Mouse (Mus musculus) monocyte, adult 5-6 weeks (primary cell): Measurements from ENCODE around the gene Ulk2. TPM values are rescaled to one million over a fixed set of nuclear protein-coding genes. Genes with fewer than 3 reads are reported as not detected.
"Not testable (repeated sequence)": the region's sequence is repeated elsewhere in the genome, so short reads cannot be mapped to it uniquely, and the experiment has no call there.

Source experiments
- ATAC-seq: fragments of 153-309, 156-312 bp; replicated peaks from 2 replicates; pipeline ENCODE4 v1.8.0; 2017; ENCODE audit warnings: mild to moderate bottlenecking; ENCODE audit not compliant: low TSS enrichment, insufficient number of reproducible peaks, severe bottlenecking, poor library complexity, low FRiP score
- total RNA-seq: library from RNA; stranded (forward); fragments of 200-1000, 200-491, 200-594 nt; gene quantifications from 3 replicates; pipeline ENCODE4 v1.2.3, GENCODE M21; 2017

The Ulk2 gene
- total RNA-seq: 17.3 to 41.0 TPM (median 19.7 TPM) in 3 replicates

DNA sequence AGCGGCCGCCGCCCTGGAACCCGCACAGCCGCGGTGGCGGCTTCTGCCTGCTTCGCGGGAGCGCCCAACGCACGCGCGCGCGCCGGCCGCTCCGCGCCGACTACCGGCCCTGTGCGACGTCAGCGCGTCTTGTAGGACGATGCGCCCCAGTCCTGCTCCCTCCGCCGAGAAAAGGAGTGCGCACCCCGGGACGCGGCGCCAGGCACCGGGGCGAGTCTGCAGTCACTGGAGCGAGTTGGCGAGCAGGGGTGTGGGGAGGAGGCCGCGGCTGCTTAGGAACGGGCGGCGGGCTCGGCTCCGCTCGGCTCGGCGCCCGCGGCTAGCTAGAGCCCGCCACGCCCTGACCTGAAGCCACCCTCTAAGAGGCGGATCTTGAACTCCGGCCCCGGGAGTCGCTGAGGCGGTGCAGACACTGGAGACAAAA, at the start of gene Ulk2:
TSS of gene Ulk2 (minus strand) at position 86 of the 424 bp plus-strand sequence.
- ATAC-seq: peak; percentile 65

DNA sequence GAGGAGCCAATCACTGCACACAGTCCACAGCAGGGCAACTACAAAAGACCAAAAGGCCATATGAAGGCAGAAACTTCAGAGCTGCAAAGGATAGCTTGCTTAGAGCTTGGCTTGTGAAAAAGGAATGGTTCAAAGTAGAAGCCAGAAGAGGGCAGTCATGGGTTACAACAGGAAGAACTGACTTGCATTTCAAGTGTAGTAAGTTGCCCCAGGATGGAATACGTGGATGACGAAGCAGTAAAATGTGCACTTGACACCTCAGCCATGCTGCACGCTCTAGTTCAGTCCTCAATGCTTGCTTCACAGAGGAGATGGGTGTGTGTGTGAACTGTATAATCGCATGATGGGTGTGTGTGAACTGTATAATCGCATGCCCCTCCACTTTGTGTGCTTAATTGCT, 27.3 kb upstream of the Ulk2 start:
- no peak for ATAC-seq

DNA sequence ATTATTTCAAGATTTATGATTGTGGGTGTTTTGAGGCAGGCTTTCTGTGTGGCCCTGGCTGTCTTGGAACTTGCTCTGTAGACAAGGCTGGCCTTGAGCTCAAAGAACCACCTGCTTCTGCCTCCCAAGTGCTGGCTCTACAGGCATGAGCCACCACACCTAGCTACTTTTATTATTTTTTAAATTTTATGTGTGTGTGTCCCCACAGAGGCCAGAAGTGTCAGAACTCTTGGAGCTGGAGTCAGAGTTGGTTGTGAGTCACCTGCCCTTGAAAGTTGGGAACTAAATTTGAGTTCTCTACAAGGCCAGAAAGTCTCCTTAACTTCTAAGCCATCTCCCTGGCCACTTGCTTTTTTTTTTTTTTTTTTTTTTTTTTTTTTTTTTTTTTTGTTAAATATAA, 25.0 kb upstream of the Ulk2 start:
- no peak for ATAC-seq

DNA sequence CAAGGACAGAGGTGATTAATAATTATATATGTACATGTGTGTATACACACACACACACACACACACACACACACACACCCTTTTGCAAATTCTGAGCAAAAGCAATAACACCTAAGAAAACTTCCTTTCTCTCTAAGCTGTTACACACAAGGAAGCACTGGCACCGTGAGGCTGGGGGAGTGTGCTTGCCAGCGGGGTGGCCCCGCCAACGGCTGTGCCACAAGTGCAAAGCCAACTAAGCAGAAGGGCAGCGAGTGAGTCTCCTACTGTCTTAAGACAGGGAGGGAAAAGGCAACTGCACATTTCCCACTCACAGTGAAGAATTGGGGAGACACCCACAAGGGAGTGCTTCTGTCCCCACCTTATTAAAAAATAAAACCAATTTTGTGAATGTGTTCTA, 17.0 kb upstream of the Ulk2 start:
- ATAC-seq: no peak

DNA sequence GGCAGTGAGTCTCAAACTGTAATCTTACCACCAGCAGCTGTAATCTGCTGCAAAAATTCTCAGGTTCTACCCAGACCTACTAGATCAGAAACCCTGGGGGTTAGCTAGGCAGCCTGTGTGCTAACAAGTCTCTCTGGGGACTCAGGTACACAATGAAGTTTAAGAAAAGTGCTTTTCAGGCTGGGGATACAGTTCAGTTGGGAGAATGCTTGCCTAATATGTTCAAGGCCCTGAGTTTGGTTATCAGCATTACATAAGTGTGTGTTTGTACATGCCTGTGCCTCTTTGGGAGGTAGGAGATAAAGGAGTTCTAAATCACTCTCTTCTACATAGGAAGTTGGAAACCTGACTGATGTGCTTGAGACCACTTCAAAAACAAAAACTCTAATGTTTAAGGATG, 12.0 kb upstream of the Ulk2 start:
- no peak for ATAC-seq

DNA sequence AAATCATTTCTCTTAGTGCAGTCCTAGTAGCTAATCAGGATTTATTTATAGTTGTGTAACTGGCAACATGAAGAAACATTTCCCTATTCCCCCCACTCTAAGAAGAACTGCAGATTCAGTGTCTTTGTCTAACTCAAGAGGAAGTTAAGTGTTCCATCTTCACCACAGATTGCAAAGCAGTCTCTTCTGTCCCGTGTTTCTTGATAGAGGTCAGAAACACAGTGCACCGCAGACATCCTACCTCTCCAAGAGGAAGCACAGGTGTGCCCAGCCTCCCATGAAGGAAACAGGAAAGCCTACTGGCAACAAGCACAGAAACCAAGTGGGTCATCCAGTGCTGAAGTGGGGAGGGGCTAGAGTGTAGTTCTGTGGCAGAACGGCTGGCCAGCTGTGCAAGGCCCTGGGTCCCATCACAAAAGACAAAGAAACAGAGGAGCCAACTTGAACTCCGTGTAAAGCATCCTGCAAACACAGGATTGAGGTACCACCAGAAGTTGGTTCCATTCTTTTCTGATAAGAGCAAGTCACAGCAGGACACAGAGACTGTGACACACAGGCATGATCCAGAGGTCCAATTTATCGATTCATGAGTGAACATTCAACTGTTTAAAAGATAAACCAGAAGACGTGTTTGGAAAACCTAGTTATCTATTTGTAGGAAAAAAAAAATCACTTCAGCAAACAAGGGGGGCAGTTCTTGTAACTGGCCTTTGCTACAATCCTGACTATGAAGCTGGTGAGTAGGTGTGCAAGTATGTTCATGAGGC, 7.1 kb upstream of the Ulk2 start:
- no peak; the same call in 1 of the 2 replicates for ATAC-seq

DNA sequence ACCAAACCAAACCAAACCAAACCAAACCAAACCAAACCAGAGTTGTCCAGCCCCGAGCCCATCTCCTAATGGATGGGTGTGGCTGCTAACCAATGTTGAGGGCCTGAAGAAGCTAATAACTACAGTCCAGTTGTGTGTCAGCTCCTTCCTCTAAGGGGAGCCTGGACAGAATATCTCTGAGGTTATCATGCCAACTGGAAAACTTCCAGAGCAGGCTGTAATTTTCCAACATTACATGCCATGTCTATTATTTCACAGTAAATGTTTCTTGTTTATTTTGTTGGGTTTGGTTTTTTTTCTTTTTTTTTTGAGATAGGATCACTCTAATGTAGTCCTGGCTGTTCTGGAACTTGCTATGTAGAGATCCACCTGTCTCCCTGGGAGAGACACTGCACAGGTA, 4.4 kb upstream of the Ulk2 start:
- no peak for ATAC-seq

DNA sequence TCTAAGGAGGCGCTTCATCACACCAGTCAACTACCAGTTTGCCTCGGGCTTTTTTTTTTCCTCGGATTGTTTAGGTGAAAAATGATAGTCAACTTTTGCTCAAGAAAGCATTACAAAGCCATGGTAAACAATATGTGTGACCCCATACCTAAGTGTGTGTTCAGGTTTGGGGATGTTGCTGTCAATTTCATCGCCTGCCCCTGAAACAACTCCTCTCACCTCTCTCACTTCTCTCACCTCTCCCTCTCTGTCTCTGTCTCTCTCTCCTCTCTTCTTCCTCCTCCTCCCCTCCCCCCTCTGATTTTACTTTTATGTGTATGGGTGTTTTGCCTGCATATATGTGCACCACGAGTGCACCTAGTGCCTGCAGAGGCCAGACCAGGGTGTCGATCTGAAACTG, 666 bp upstream of the Ulk2 start:
- no peak for ATAC-seq

DNA sequence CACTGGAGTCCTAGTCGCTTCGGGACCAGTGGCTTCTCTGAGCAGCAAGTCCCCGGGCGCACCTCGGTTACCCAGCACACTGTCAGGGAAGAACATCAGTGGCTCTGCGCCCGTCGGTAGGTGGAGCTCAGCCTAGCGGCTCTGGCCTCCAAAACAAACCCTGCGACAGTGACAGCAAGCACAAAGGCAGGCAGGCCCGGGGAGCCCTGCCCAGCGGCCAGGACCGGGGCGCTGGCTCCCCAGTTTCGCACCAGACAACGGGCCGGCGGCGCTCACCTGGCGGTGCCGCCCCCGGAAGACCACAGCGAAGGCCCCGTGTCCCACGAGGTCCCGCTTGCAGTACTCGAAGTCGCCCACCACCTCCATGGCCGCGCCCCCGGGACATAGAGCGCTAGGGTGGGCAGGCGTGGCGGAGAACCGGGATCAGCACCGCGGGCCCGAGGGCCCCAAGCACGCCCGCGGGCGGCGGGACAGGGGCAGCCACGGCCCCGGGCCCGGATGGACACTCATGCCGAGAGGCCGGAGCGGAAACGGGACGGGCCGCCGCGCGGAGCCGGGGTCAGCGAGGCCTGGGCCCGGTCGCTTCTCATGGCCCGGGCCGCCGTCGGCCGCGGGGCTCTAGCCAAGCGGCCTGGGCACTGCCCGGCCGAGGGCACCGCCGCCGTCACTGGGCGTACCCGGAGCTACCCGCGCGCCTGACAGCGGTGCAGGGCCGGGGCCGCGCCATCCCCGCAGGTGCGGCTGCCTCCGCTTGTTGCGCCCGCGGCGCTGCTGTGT, 474 bp downstream of the Ulk2 start:
- ATAC-seq: peak; percentile 90

DNA sequence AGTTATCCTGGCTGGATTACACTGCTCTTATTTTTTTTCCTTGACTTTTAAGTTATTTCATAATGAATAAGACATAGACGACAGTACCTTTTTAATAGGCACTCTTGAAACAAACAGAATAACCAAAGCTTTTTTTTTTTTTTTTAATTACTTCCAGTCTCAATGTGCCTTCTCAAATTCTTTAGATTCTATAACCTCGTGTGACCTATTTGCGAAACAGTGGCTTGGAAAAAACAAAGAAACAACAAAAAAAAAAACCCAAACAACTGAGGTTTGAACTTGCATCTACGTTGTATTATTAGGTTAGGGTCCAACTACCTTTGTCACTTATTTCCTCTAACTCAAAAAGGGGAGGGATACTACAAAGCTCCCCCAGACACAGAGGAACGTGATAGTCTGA, 1.2 kb downstream of the Ulk2 start:
- ATAC-seq: no peak

DNA sequence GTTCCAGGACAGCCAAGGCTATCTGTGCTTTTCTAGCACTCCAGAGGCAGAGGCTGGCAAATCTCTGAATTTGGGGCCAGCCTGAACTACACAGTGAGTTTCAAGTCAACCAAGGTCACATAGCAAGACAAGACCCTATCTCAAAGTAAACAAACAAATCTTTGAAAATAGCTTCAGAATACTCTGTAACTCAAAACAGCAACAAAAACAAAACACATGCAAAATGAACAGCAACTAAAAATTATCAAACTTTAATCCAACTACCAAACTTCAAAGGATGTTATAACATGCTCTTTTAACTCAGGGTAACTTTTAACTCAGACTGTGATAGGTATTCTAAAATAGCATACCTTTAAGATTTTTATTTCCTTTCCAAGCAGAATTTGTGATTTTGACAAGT, 2.0 kb downstream of the Ulk2 start:
- ATAC-seq: no peak

DNA sequence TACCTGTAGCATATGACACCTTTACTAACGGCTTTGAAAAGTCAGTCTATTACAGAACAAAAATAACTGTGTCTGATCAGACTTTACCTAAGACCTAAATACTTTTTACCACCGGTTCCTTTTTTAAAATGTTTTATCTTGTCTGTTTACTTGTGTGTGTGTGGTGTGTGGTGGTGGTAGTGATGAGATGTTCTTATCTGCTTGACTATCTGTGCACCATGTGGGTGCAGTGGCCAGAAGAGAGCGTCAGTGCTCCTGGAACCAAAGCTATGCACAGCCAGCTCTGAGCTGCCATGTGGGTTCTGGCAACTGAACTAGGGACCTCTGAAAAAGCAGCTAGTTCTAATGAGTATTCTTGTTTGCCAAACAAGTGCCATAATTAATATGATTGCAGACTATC, 3.7 kb downstream of the Ulk2 start:
- no peak for ATAC-seq

DNA sequence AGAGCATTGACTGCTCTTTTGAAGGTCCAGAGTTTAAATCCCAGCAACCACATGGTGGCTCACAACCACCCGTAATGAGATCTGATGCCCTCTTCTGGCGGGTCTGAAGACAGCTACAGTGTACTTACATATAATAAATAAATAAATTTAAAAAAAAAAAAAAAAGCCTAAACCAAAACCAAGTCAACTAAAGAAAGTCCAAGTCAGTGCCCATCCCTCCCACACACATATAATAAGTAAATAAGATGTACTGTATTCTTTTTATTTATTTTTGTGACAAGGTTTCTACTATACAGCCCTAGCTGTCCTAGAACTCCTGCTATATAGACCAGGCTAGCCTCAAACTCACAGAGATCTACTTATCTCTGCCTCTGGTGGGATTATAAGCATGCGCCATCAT, 14.2 kb downstream of the Ulk2 start:
- ATAC-seq: not testable (repeated sequence)

DNA sequence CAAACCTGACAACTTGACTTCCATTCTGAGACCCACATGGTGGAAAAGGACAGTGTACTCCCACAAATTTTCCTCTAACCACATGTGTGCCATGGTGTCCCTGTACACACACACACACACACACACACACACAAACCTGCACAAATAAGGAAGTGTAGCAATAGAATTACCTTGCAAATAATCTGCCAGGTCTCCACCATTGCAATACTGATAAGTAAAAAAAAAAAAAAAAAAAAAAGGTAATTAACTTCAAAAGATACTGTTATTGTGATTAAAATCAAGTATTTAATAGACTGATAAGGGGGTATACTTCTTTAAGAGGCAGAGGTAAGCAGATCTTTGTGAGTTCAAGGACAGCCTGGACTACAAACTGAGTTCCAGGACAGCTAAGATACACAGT, 14.9 kb downstream of the Ulk2 start:
- ATAC-seq: no peak

DNA sequence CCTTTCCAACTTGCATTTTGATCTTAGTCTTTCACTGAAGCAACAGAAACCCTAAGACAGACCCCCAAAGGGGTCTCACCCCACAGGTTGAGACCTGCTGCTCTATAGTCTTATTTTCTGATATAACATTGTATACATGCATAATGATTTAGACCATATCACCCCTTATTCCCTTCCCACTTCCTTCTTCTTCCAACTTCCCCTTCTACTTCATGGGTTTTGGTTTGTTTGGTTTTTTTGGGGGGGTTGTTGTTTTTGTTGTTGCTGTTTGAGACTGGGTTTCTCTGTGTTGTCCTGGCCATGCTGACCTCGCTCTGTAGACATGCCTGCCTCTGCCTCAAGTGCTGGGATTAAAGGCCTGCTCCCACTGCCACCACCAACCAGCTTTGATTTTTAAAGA, 15.7 kb downstream of the Ulk2 start:
- no peak for ATAC-seq

DNA sequence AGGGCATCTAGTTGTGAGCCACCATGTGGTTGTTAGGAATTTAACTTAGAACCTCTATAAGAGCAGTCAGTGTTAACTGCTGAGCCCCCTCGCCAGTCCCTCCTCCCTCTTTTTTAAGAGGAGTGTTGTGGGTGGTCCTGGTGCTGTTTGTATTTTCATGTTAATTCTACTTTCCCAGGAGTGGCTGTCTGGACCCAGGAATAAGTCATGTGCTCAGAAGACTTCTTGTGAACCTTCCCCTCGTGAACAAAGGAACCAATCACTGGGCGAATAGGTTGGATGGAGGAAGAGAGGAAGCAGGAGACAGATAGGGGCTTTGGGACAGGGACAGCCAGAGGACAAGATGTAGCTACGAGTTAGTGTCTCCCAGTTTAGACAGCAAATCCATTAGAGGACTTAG, 45.1 kb downstream of the Ulk2 start:
- no peak for ATAC-seq

DNA sequence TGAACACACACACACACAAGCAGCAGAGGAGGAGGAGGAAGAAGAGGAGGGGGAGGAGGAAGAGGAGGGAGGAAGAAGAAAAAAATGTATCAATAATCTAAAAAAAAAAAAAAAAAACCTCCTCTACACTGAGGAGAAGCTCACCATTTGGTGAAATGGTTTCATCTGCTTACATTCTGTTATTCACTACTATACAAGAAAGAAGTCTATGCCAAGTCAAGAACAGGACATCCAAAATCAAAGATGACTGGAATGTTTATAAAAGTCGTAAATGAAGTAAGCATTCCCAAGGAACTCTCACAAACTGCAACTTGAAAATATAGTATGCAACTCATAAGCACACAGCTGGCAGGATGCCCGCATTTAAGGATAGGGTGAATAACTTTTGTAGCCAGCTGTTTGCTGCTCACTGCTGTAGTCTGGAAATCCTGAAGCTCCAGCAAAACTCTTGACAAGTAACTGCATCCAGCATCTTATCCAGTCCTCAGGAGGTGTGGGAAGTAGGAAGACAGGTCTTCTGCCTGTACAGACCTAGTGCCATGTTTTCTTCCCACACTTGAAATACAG, 46.2 kb downstream of the Ulk2 start:
- ATAC-seq: no peak

DNA sequence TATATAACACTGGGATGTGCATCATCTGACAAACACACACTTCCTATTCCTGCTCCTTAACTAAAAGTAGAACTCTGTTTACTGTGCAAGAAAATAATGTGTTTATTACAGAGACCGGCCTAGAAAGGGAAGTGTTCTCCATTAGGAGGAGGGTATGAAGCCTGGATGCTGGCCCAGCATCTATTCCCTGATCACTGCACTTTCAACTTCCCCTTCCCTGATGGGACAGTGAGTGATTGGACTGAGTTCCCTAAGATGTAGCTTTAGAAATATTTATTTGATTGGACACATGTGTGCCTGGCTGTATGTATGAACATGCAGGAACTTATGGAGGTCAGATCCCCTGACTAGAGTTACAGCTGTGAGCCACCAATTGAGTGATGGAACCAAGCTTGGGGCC, 61.4 kb downstream of the Ulk2 start:
- no peak for ATAC-seq

DNA sequence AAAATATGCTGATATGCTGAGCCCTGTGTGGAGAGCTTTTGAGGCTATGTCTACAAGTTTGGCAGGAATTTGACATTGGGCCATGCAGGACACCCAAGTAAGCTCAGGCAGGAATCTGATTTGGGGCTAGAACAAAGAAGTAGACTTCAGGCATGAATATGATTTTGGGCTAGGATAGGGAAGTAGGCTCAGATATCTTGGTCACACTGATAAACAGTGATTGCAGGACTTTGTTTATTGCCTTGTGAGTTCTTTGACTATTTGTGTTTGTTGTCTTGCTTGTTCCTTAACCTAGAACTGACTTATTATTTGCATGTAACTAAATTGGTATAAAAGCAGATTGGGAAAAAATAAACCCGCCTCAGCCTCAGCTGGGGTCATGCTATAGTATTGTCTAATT, 66.3 kb downstream of the Ulk2 start:
- ATAC-seq: no peak

DNA sequence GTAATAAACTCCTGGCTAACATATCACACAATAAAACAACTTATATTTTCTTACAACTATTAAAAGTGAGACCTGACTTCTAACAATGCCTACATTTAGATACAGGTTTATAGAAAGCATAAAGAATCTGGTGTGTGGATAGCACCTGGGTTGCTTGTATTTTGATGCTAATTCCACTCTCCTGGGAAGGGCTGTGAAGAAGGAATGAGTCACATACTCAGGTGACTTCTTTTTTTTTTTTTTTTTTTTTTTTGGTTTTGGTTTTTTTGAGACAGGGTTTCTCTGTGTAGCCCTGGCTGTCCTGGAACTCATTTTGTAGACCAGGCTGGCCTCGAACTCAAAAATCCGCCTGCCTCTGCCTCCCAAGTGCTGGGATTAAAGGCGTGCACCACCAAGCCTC, 72.3 kb downstream of the Ulk2 start:
- ATAC-seq: not testable (repeated sequence)
